Mouse (Mus musculus) embryo, embryonic 9.5 days (tissue): ENCODE data around the gene F2rl3.

Experiments
- DNase-seq: peaks from one replicate; pipeline ENCODE4 v3.0.0-alpha.2; 2017; ENCODE audit errors: extremely low spot score

F2rl3 gene

DNA sequence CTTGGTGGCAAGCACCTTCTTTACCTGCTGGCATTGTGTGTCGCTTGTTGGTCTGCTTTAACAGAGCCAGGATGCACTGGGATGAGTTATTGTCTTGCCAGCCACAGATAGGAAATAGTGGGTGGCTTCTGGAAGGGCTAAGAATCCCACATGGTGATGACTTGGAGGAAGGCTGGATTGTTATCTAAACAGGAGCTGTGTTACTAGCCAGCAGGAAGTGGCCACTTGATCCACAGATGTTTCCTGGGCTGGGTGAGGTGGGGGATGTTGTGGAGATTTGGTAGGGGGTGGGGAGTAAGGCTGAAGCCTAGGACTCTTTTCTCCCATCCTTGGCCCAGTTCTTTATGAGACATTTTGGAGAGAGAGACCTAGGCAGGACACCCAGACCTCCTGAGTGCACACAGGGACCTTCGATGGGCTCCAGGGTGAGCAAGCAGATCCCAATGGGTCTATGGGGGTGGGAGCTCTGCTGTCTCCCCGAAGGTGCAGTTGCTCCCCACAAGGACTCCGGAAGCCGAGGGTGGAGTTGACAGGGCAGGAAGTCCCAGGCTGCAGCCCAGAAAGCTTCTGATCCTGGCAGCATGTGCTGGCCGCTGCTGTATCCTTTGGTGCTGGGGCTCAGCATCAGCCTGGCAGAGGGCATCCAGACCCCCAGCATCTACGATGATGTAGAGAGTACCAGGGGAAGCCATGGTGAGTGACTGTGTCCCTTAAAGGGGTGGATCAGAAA lies at the start of gene F2rl3:
Gene F2rl3, plus strand, starts transcription at position 559 of the 730 bp plus-strand sequence.
- DNase-seq, result no peak

DNA sequence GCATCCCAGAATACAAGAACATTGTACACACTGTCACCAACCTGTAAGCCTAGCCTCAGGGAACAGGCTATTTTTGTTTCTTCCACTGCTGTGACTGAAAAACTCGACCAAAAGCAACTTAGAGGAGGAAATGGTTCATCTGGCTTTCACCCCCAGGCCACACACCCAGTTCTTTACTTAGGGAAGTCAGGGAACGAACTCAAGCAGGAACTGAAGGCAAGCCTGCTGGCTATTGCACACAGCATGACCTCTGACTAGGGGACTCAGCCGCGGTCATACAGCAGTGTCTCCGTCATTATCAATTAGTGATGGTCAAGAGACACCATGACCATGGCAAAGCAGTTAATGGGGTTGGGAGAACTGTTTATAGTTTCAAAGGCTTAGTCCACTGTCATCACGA lies 49.1 kb upstream of the F2rl3 start:
- DNase-seq, result no peak

DNA sequence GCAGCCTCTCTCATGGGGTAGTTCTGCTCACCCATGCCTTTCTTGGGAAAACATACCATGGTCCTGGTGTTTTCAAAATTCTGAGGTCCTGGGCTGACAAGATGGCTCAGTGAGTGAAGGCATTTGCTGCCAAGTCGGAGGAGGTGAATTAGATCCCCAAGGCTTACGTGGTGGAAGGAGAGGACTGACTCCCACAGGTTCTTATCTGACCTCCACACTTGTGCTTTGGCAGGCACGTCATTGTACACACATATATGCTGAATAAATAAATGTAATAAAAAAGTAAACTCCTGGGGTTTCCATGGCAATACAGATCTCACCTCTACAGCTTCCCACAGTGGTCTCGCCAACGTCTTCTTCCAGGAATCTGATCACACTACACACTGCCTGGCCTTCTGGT lies 45.1 kb upstream of the F2rl3 start:
- DNase-seq, result no peak

DNA sequence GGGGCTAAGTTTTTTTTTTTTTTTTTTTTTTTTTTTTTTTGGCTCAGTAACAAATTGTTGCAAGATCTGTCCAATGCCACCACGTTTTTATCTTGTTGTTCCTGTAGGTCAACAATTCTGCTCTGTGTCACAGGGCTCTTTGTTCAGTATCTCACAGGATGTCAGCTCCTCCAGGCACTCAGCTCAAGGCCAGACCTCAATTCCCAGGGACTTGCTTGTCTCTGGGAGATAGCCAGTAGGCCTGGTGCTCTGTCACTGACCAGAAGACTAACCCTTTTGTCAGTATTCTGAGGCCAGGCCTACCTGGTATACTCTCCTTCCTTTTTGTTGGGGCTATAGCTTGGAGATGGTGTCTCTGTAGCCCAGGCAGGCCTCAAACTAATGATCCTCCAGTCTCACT lies 41.1 kb upstream of the F2rl3 start:
- no peak for DNase-seq

DNA sequence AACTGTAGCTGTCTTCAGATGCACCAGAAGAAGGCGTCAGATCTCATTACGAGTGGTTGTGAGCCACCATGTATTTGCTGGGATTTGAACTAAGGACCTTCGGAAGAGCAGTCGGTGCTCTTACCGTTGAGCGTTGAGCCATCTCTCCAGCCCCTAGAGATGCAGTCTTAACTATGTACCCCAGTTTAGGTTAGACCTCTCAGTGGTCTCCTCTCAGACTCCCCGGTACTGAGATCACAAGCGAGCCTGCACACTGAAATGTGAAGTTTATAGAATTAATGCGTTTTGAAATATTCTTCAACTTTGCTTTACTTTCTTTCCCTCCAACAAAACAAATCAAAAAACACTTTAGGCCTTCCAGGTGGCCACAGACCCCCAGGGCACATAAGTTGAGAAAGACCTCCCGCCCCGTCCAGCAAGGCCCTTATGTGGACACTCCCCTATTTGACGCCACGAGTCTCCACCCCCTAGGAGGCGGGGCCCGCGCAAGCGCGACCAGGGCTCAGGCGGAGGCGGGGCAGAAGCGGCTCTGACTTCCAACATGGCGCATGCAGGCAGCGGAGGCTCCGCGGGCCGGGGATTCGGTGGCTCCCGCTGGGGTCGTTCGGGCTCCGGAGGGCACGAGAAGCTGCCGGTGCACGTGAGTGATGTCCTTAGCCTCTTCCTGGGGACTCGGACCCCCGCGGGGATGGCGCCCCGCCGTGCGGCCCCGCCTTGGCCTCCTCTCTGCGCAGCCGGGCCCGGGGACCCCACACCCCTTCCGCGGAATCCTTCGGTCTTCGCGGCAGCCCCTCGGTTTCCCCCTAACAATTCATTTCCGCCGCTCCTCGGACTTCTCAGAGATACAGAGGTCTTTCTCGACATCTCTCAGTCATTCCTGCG lies 38.7 kb upstream of the F2rl3 start, which contains the start of gene Sin3b:
Gene Sin3b, plus strand, starts transcription at position 517 of the 882 bp plus-strand sequence.
- peak; percentile 95 for DNase-seq

DNA sequence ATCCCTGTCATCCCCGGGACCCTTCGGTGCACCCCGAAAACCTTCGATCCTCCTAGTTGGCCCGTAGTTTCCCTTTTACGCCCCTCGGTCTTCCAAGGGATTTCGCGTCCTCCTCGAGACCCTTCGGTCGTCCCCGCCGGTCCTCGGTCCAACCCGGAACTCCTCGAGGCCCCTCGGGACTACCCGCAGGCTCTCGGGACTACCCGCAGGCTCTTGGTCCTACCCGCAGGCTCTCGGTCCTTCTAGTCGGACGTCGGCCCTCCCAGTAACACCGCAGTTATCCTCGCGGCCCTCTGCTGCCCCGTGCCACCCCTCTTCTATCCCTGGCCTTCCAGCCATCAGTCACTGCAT lies 38.1 kb upstream of the F2rl3 start:
- peak; percentile 11 for DNase-seq

DNA sequence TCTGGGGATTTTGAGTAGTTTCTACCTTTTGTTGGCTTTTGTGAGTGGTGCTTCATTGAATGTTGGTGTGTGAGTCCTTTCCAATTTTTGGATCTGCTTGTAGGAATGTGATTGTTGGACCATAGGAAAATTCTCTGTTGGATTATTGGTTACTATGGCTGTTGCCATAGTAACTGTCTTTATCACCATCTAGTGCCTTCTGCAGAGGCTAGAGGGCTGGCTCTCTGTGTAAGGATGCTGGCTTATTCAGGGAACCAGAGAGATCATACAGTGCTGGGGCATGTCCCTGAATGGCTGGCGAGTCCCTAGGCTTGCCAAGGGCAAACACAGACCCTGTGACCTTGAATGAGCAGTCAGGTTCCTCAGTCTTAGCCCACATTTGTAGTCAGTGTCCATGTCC lies 33.0 kb upstream of the F2rl3 start:
- no peak for DNase-seq

DNA sequence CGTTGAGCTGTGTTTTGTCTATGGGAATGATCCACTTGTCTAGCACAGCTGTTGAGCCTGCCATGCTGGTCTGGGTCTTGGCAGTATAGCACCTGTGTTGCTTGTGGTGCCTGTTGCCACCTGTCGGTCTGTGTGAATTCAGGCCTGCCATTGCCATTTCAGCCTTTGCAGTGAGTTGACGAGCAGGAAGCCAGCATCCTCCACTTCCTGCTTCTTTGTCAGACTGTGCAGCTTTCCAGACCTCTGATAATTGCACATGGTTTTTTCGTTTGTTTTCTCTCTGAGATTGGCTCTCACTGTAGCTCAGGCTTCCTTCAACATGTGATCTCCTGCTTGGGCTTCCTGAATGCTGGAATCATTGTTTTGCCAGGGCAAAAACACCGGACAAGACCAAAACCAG lies 26.7 kb upstream of the F2rl3 start:
- DNase-seq, result no peak

DNA sequence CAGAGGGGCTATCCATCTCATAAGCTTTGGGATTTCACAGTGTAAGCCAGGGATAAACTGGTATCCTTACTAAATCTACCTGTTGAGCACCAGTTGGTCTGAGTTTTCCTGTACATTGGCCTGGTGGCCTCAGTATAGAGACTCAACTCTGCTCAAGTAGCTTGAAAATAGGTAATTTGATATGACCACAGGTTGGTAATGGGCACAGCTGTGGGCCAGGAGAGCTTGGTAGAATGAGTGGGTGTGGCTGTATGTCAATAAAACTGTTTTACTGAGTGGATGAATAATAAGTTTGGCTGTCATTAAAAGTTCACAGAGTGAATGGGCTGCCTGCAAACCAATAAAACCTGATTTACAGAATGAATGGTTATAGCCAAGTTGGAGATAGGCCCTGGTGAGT lies 24.8 kb upstream of the F2rl3 start:
- DNase-seq, result no peak

DNA sequence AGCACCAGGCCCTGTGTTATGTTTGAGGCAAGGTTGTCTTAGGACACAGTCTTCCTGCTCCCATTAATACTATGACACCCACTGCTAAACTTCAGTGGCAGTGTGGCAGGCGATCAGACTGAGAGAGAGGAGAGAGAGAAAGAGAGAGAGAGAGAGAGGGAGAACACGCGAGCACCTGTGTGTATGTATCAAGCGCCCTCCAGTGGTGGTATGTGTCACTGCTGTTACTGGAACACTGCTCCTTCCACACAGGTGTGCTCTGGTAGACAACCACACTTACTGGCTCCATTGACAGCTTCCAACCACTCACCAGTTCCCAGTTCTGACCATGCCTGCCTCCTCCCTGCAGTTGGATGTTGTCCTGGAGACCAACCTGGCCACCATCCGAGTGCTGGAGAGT lies 15.6 kb upstream of the F2rl3 start:
- DNase-seq, result peak; percentile 24

DNA sequence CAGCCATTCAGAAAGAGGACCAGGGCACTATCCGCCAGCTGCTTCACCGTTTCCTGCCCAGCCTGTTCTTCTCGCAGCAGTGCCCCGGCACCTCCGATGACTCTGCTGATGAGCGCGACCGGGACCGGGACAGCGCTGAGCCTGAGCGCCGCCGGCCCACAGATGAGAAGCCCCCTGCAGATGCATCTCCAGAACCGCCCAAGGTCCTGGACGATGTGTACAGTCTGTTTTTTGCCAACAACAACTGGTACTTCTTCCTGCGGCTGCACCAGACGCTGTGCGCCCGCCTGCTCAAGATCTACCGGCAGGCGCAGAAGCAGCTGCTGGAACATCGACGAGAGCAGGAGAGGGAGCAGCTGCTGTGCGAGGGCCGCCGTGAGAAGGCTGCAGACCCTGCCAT lies 11.8 kb upstream of the F2rl3 start:
- DNase-seq, result no peak

DNA sequence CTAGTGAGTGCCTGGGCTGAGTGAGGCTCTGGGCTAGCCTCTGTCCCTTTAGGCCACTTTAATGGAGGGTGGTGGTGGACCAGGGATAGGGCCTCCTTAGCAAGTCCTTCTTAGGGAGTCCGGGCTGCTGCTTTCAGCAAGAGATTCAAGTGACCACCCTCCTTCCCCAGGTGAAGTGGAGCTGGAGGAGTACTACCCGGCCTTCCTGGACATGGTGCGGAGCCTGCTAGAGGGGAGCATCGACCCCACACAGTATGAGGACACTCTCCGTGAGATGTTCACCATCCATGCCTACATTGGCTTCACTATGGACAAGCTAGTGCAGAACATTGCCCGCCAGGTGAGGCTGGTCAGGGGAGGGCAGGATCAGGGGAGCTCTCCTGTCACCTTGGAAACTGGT lies 11.4 kb upstream of the F2rl3 start:
- DNase-seq, result no peak

DNA sequence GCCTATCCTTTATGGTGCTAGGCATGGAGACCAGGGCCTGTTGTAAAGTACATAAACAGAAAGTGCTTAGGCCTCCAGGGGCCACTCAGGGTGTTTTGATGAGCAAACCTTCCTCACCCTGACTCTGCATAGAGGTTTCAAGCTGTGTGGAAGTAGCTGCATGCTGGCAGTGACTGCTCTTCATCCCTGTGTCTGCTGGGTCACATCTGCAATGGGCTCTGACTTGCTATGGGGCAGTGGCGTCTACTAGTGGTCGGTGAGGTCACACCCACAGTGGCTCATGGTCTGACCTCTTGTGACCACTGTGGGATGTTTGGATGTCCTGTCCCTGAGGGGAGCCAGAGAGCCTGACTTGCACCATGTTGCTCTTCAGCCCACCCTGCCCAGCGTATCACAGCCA lies 10.6 kb upstream of the F2rl3 start:
- no peak for DNase-seq

DNA sequence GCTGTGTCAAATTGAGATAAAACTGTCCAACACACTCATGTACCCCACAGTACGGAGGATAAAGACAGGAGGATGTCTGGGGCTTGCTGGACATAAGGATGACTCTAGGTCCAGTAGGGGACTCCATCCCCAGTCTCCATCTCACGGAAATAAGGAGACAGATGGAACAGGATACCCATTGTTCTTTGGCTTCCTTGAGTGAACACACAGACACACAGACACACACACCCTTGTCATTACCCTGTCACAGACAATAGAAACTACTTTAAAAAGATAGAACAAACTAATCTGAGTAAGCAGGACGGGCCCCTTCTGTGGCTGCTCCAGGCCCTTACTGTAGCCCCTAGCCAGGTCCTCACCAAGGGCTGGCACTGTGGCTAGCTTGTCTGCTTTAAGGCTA lies 9.4 kb upstream of the F2rl3 start:
- no peak for DNase-seq

DNA sequence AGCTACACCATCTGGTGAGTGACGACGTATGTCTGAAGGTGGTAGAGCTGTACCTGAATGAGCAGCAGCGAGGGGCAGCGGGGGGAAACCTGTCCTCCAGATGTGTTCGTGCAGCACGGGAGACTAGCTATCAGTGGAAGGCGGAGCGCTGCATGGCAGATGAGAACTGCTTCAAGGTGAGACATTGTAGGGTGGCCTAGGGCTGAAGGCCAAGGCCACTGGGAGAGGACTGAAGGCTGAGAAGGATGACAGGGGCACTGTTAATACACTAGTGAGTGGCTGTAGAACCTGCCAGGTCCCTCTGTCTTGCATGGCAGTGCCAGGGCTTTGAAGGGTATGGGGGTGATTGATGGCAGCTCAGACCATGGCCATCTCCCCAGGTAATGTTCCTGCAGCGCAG lies 8.5 kb upstream of the F2rl3 start:
- DNase-seq, result no peak

DNA sequence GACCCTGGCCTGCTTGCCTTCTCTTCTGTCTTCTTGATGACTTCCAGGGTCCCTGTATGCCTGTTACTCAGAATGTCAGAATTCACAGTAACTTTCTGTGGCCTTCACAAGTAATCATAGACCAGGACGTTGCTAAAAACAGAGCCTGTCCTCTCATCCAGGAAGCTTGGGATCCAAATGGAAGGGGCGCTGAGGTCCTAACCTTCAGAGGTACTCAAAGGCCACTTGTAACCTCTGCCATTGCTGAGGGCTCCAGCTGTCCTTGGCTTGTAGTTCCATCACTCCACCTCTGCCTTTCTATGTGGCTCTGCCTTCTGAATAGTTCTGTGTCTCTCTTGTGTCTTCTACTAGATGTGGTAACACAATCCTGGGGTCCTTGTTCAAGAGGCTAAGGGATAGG lies 7.9 kb upstream of the F2rl3 start:
- no peak for DNase-seq

DNA sequence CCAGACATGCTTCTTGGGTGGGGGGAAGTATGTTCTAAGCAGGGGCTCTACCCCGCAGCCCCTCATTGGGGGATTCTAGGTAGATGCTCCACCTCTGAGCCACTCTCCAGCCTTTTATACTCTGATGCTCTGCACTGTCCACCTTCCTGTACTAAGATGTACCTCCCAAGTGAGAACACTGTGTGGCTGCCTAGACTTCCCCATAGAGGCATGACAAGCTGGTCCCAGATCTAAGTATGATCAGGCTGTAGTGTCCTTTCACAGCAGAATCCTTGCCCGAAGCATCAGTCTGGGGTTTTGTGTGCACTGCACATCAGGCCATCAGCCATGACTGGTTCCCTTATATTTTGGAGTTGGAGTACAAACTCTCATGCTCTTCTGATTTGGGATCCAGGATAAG lies 5.6 kb upstream of the F2rl3 start:
- no peak for DNase-seq

DNA sequence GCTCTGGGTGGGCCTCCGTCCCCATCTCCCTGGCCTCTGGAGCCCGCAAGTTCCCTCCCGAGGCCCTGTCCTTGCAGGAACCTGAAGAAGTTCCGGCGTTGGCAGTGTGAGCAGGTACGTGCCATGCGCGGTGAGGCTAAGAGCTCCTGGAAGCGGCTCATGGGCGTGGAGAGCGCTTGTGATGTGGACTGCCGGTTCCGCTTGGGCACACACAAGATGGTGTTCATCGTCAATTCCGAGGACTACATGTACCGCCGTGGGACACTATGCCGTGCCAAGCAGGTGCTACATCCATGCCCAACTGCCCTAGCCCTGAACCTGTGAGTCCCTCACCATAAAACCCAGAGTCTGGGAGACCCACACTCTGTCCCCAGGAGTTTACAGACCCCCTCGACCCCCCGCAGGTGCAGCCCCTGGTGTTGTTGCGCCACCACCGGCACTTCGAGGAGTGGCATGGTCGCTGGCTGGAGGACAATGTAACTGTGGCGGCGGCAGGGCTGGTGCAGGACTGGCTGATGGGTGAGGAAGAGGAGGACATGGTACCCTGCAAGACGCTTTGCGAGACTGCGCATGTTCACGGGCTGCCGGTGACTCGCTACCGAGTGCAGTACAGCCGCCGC lies 4.8 kb upstream of the F2rl3 start:
- no peak for DNase-seq

DNA sequence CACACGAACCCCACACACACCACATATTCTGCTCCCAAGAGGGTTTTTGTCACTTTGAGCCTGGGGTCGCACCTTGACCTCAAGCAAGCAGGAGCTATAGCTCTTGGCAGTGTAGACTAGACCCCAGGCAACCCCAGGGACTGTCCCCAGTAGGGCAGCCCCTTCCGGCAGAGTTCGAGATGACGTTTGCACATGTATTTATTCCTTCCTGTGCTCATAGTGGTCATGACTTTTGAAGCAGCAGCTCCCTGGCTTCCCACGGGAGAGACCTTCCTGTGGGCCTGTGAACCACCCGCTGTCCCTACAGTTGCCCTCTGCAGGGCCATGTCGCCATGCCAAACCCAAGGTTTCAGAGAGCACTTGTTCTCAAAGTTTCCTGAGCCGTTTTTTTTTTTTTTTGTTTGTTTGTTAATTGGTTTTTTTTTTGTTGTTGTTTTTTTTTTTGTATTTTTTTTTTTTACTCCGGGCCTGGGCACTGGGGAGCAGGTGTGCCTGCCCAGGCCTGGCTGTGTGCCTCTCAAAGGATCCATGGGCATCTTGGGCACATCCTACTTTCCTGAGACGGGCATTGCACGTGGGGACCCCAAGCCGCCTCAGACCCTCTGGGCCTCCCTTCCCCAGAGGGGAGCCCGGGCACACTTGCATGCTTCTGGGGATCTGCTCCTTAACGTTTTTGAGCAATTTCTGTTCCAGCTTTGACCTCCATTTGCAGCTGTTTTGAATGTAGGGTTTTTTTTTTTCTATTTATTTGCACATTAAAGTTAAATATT lies 4.1 kb upstream of the F2rl3 start:
- DNase-seq, result no peak

DNA sequence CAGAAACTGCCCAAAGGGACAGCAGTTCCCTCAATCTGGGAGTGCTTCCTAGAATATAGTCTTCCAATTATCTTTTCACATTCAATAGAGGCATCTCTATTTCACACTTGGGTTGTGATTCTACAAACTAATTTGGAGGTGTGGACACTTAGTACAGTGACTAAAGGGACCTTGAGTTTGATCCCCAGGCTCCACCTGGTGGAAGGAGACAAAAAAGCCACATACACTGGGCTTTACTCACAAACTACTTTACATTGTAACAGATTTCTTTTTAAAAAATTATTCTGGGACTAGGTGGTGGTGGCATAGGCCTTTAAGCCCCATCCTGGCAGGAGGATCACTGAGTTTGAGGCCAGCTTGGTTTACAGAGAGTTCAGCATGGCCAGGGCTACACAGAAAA lies 3.4 kb upstream of the F2rl3 start:
- no peak for DNase-seq

DNA sequence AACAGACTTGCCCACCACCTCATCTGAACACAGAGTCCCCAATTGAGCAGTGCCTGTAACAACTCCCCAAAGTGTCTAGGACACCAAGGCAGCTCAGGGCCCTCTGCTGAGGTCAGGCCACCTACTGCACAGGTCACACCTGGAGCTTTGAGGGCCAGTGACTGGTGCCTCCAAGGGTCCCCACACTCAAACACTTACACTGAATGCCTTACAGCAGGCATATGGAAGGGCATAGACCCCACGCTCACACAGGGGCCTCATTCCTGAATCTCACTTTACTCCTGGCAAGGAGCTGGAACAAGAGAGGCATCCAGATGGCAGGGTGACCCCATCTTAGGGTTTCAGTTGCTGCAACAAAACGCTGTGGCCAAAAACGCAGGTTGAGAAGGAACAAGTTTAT lies 1.5 kb upstream of the F2rl3 start:
- no peak for DNase-seq

DNA sequence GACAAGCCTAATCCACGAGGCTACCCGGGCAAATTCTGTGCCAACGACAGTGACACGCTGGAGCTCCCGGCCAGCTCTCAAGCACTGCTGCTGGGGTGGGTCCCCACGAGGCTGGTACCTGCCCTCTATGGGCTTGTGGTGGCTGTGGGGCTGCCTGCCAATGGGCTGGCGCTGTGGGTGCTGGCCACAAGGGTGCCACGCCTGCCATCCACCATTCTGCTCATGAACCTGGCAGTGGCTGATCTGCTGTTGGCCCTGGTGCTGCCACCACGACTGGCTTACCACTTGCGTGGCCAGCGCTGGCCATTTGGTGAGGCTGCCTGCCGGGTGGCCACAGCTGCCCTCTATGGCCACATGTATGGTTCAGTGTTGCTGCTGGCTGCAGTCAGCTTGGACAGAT lies 626 bp downstream of the F2rl3 start:
- no peak for DNase-seq
